Mouse (Mus musculus) frontal cortex, adult 2 months (tissue): Measurements from ENCODE around the gene Med26. TPM values are rescaled to one million over a fixed set of nuclear protein-coding genes. Genes with fewer than 3 reads are reported as not detected.

ENCODE experiments used
- DNase-seq, 2 experiments: peaks; one replicate each; pipeline ENCODE4 v3.0.0; 2022; ENCODE audit warnings: low spot score in 1 of 2; ENCODE audit errors: extremely low spot score in 1 of 2
- polyA plus RNA-seq: library from polyadenylated mRNA; depleted of rRNA; stranded (reverse); fragments of >200 nt; gene quantifications from 2 replicates; pipeline ENCODE4 v1.2.3, GENCODE M21; 2012

The Med26 gene
- polyA plus RNA-seq, 1 experiment = 7.9 TPM

DNA sequence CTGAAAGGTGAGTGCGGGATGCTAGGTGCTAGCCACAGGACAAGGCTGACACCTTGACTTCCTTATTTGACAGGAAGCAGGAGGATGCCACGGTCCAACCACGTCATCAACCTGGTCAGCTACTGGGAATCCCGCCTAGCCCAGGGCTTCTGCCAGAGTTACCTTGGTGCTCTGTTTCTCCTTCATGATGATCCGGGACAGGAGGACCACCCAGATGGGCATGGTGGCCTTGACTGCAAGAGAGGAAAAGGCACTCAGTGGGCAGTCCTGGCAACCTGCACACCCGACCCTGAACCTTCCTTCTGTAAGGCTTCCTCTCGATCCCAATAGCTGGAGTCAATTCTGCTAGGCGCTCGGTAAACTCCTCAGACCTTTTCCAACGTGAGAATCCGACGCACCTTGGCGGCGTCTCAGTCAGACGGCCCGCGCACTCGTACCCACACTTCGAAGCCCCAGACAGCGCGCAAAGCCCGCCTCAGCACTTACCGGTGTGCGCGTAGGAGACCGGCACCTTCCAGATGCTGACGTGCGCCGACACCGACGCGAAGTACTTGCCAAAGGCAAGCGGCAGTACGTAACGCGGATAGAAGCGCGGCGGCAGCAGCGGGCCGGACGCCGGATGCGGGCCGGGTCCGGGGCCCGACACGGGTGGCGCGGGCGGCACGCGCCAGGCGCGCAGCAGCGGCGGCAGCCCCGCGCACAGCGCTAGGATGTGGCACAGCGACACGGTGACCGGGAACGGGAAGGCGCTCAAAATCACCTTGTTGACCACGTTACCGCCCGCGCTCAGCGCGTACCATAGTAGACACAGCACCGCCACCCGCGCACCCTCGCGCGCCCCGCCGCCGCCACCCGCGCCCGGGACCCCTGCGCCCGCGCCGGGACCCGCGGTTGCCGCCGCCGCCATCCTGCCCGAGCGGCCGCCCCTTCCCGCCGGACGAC is 56.1 kb downstream of the Med26 start, which contains the start of gene Slc35e1:
TSS of gene Slc35e1 (minus strand) at position 935 of the 942 bp plus-strand sequence.
- DNase-seq = peak in 1 of 2 experiments; percentile 53

DNA sequence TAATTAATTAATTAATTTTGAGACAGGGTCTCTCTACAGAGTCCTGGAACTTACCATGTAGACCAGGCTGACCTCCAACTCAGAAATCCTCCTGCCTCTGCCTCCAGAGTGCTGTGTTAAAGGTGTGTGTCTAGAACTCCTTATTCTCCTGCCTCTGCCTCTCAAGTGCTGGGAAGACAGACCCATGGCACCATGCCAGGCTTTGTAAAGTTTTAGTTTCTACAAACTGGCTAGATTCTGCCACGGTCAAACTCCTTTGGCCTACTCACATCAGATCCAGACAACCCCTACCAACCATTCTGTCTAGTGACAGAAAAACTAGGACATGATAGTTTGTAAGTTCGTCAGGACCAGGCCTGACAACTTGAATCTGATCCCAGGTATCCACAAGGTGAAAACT is 57.1 kb downstream of the Med26 start:
- DNase-seq = no peak

DNA sequence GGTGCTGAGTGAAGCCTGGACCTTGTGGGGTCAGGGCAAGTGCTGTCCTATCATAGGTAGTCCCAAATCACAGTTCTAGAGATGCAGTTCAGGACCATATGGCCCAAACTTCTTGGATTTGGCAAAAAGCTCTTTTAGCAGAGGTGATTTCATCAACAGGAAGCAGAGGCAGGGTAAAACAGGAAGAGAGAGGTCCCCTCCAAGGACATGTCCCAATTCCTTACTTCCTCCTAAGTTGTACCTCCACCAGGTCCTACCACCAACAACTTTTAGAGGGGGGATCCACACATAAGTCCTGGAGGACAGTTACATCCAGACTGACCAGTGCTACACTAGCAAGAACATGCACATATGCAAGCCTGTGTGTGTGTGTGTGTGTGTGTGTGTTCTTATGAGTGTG is 61.1 kb downstream of the Med26 start:
- DNase-seq = no peak

DNA sequence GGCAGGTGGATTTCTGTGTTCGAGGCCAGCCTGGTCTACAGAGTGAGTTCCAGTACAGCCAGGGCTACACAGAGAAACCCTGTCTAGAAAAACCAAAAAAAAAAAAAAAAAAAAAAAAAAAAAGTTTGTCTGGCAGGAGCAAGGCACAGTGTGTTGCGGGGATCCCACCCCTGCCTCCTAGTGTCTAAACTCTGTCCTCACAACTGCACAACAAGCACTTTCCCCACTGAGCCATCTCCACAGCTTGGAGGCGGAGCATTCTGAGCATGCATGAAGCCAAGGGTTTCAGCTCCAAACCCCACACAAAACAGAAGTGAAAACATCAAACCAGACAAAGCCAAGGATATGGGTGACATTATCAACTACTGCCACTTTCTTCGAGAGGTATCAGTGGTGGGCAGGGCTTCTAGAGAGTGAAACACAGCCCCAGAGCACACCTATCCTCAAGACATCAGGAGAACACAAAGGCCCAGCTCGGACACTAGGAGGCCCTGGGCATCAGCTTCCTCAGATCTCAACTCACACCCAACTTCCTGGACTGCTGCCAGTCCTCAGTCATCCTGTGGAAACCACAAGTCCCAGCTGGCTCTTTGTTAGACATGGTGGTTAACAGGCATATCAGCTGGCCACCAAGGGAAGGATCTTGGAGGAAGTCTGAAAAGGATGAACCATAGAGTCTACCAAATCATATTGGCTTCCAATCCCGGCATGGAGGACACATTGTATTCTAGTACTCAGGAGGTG is 62.4 kb downstream of the Med26 start:
- peak in 1 of 2 experiments; percentile 31 for DNase-seq

DNA sequence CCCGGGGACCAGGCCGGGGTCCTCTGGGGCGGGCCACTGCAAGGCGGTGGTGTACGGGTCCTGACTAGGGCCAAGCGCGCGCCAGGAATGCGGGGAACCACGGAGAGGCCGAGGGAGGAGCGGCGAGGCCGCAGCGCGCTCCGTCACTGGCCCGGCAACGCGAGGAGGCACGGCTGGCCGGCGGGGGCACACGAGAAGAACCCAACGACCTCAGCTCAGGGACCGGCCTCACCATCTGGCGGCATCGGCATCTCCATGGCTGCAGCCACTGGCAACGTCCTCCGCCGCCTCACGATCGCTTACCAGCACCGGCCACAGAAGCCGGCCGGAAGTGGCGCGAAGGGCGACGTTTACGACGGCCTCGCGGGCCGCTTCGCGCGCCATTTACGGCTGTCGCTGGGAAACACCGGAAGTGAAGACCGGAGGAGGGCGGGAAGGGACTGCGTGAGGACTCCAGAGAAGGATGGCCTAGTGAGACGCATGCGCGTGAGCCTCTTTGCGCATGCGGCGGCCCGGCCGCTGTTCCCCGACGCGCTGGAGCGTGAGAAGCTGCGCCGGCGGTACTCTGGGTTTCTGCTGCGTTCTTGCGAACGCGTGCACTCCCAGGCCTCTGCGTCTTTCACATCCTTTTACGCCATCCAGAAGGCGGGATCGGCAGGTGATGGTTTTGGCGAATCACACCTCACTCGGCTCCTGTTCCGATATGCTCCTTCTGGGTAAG is 73.1 kb downstream of the Med26 start, which contains the start of gene Cherp:
TSS of gene Cherp (minus strand) at position 401 of the 721 bp plus-strand sequence.
- DNase-seq = peak; percentile 96 to 99

DNA sequence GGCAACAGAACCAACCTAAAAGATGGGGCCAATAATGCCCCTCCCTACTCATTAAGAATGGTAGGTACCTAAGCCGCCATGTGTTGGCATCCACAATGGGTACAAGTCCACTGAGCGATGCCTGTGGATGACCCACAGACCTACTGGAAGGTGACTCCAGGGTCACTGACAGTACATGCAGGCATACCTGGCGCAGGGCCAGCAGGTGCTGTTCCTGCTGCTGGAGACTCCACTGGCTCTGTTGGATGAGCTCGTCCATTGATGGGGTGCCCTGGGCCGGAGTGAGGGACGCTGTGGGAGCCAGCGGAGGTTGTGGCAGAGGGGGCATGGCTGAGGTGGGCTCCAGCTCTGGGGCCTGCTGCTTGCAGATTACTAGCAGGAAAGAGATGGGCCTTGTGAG is 77.4 kb downstream of the Med26 start:
- DNase-seq = no peak

DNA sequence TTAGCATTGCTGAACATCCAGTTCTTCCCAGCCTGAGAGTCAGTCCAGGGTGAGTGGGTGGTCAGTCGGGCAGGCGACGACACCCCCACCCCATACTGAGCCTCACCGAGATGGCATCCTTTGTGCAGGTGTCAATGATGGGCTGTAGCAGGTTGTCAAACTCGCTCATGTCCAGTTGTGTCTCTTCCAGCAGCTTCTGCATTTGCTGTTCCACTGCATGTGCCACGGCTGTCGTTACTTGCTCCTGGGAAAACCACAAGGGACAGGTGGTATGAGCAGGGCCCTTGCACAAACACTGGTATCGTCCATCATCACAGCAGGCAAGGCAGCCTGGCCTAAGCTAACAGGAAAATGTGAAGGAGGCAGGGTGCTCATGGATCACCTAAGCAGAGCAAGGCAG is 78.1 kb downstream of the Med26 start:
- DNase-seq = no peak

DNA sequence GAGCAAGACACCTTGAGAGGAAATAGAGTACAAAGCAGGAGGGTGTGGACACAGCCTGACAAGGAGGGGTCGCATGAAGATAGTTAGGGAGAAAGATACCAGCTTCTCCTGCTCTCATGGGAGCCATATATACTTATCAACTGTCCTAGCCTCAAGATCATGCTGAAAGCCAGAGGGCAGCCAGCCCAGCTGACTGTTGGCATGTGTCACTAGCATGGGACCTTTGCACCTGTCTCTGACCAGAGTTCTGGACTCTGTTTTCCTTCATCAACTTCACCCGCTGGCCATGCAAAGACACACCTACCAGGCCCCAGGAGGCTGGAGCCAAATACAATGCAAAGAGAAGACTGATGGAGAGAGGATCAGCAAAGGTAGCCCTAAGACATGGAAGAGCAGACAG is 78.8 kb downstream of the Med26 start:
- DNase-seq = no peak

DNA sequence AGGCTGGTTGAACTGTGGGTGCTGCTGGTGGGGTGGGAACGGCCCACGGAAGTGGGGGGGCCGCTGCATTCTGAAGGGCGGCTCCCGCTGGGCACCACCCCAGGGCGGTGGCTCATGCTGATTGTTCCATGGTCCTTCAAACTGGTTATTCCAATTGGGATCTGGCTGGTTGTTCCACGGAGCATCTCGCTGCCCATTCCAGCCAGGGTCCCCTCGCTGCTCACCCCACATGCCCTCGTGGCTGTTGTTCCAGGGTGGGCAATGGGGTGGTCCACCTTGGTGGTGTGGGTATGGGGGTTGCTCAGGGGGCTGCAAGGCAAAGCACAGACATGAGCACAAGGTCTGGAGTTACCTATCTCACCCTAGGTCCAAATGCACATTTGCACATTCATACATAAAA is 83.9 kb downstream of the Med26 start:
- no peak for DNase-seq

DNA sequence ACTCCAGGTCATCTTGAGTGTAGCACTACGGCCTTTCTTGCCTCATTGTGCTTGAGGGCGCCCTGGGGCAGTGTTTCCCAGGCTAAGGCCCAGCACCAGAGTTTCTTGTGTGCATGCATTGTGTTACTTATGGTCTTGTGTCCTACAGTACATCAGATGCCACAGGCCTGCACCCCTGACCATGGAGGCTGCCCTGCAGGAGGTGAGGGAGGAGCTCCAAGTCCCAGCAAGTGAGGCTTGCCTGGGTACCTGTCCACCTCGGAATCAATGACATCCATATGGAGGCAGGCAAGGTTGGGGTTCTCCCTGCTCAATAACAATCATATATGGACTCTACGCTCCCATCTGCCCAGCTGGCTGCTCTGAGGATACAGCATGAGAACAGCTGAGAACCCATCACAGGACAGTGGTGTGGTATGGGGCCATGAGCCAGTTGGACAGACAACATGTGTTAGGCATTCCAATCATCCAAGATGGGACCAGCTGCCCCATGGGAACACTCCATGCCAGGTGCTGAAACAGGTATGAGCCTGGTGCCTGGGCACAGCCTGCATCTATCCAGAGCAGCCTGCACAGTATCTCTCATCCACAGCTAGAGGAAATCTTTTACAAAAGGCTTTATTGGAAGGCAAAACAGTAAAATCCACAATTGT is 88.1 kb downstream of the Med26 start:
- DNase-seq = no peak

DNA sequence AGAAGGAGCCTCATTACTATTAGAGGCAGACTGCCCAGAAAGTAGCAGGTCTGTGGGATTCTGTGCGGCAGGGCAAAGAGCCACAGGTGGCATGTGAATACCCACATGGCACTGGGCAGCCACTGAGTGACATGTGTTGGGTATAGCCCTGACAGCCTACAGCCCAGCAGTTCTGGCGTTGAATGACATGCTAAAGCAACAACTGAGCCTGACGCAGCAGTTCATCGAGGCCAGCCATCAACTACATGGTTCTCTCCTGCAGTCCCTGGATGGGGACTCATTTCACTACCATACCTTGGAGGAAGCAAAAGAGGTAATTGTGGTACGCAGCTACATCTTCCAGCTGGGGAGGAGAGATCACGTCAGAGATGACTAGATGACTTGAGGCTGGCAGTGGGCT is 89.6 kb downstream of the Med26 start:
- no peak for DNase-seq

DNA sequence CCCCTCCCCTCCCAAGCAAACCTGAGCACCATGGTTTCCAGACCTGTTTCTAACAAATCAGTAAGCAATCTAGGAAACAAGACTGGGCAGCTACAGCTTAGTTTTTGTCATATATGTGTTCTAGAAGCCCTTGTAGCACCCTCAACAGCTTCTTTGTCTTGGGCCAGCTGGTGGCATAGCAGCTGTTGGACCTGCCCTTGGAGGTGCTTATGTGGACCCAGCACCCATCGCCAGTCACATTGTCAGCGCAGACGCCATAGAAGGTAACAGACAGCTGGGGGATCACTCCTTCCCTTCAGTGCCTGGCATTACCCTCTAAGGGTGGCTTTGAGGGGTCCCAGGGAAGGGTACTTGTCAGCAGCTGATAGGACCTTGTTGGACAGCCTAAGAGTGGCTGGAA is 90.3 kb downstream of the Med26 start:
- no peak for DNase-seq

DNA sequence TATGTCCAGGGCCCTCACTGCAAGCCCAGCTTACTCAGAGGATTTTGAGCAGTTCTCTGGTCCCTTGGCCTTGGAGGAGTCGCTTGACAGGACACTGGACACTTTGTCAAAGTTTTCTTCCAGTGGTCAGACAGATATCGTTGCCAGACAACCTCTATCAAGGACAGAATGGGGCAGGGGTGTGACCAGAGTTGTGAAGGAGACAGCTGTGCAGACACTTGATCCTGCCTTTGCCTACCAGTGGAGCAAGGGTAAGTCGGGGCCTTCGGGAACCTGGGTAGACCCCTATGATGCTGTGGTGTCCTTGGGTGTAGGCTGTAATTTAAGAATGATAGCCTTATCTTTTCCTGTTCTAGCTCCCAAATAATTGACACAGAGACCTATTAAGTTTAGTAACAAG is 92.8 kb downstream of the Med26 start:
- DNase-seq = no peak

DNA sequence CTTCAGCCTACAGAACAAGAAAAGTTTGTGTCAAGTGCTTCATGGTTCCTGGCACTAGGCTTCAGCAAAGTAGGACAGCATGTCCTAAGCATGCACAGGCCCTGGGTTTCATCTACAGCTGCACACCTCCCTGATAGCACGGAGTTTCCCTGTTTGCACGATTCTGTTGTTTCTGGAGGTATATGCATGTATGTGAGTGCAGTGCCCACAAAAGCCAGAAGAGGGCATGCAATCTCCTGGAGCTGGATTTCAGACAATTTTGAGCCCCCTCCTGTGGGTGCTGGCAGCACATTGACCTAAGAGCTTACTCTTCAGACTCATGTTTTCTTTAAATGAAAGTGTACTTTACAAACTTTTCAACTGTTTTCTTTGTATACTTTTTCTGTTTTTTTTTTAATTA is 94.2 kb downstream of the Med26 start:
- no peak for DNase-seq

DNA sequence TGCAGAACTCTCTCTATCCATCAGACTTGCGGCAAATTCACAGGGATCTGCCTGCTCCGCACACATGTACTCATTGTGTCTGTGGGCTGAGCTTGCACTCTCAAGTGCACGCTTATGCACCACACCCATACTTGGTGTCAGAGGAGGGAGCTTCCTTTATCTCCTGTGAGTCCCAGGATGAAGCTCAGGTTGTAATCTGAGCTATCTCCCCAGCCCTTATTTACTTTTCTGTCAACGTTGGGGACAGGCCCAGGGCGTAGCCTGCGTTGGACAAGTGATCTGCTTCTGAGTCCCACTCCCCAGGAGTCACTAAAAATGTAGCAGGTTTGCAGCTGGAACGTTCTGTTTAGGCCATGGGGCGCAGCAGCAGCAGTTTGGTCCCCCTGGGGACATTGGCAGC is 96.6 kb downstream of the Med26 start:
- no peak for DNase-seq

DNA sequence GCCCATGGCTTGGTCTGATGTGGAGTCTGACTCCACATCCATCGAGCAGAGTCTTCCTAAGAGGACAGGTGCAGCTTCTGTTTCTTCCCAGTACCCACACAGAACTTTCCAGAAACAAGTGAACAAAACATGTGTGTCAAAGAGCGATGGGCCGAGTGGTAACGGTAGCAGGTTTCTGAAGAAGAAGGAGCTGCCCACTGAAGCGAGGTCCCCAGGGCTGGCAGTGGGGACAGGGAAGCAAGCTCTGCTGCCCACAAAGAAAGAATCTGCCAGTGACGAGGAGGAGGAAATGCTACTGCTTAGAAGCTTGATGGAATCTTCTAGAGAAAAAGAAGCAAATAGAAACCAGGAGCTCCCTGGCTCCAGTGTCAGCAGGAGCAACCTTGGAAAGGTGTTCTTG is 103.0 kb downstream of the Med26 start:
- no peak for DNase-seq
